Mouse (Mus musculus): Measurements from ENCODE around the gene Wdr31. TPM values are rescaled to one million over a fixed set of nuclear protein-coding genes. Genes with fewer than 3 reads are reported as not detected.

The Wdr31 gene
- total and polyA plus RNA-seq, 3 experiments = 0.52 to 2.0 (median 1.8) TPM

DNA sequence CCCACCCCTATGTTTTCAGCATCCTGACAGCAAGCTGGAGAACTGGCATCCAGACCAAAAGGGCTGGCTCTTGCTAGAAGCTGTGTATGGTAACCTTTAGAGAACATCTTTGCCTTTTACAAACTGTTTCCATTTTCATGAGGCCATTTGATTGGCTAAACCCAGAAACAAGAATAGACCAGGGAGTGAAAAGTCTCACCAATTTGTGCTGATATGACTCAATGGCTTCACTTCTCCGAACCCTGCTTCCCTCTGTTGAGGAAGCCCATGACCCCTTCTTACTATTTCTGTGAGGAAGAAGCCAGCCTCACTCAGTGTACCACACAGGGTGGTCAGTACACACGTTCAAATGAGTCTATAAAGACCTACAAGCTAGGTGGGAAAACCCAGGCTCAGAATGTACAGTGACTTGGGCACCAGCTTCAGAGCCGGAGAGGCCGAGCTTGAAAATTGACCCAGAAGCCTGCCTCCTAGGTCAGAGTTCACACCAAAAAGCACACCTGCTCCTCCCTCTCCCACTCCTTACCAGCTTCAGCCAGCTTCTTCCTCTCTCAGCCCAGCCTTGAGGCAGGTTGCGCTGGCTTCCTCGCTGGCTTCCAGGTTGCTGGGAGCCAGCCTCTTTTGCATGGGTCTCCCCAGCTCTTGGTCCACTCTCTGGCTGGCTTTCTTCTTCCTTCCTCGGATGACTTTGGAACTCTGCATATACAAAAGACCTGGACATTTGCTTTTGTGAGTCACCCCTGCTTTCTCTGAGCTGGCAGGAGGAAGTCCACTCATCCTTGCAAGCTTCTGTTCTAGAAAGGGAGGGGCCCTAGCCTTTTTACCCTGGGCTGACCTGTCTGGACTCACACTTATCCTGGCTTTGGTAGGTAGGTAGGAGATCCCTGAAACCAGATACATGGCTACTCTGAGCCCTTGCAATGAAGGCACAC lies 36.5 kb downstream of the Wdr31 start:
- TF ChIP-seq GATA2 (IDR thresholded peaks at IDR 0.05; ENCODE audit: borderline replicate concordance, low read depth, low read length) (no peak), GATA1 (IDR thresholded peaks at IDR 0.05; ENCODE audit: borderline replicate concordance, low read length) (no peak), CTCF (IDR thresholded peaks at IDR 0.05; ENCODE audit: low read depth, low read length) (no peak), TAL1 (conservative IDR thresholded peaks at IDR 0.05; ENCODE audit: low read depth, low read length) (no peak), POLR2AphosphoS5 (IDR thresholded peaks at IDR 0.05; ENCODE audit: insufficient replicate concordance, low read depth, low read length) (no peak)
- no peaks in the 10 kb centered on the region for H3K36me3 ChIP-seq (replicated peaks)
- no peaks in the 10 kb centered on the region; the same call in 1 of the 2 replicates for H3K27me3 ChIP-seq (ENCODE audit: insufficient read depth, low read length)
- peaks cover 24% of the 10 kb centered on the region for H3K4me1 ChIP-seq (ENCODE audit: insufficient read depth, low read depth, low read length)
- no peaks in the 10 kb centered on the region for H3K9me3 ChIP-seq (replicated peaks)
- no peak for ATAC-seq (ENCODE audit: extremely low read depth, insufficient number of reproducible peaks, low FRiP score, poor library complexity, severe bottlenecking)
- H3K4me3 ChIP-seq (ENCODE audit: low read depth, low read length) = no peak overlapping the region
- no peak for DNase-seq (ENCODE audit: low spot score)

DNA sequence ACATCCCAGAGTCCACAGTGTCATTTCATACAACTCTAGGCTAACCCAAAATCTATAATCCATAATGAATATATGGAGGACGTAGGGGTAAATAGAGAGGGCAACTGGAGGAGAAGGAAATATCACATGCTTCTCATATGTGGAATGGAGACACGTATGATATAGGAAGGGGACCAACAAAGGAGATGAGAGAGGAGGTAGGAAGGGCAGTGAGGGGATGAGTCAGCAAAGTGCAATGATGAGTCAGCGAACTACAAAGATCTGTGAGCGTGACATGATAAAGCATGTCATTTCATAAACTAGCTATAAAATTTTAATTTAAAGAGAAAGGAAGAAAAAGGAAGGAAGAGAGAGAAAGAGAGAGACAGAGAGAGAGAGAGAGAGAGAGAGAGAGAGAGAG lies 39.2 kb downstream of the Wdr31 start:
- TF ChIP-seq CTCF (IDR thresholded peaks at IDR 0.05; ENCODE audit: low read depth, low read length) (no peak), POLR2AphosphoS5 (IDR thresholded peaks at IDR 0.05; ENCODE audit: insufficient replicate concordance, low read depth, low read length) (no peak), GATA1 (IDR thresholded peaks at IDR 0.05; ENCODE audit: borderline replicate concordance, low read length) (no peak), TAL1 (conservative IDR thresholded peaks at IDR 0.05; ENCODE audit: low read depth, low read length) (no peak), GATA2 (IDR thresholded peaks at IDR 0.05; ENCODE audit: borderline replicate concordance, low read depth, low read length) (no peak)

DNA sequence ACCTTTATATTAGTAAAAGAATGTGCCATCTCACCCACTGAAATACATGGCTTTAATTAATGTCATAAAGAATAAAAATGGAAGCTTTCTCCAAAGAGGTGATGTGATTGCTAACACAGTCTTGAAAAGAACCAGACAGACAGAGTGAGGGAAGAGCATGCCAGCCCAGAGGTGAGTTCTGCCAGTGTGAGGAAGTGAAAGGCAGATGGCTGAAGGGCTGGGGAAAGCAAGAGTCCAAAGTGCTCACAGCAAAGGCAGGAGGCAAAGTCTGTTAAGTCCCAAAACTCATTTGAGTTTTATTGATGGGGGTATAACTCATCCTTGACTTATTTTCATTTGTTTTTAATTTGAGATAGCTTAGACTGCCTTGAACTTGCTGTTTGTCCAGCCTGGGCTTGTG lies 40.0 kb downstream of the Wdr31 start:
- no peak for DNase-seq (ENCODE audit: low spot score)
- TF ChIP-seq POLR2AphosphoS5 (IDR thresholded peaks at IDR 0.05; ENCODE audit: insufficient replicate concordance, low read depth, low read length) (no peak), TAL1 (conservative IDR thresholded peaks at IDR 0.05; ENCODE audit: low read depth, low read length) (no peak), GATA1 (IDR thresholded peaks at IDR 0.05; ENCODE audit: borderline replicate concordance, low read length) (no peak), GATA2 (IDR thresholded peaks at IDR 0.05; ENCODE audit: borderline replicate concordance, low read depth, low read length) (no peak), CTCF (IDR thresholded peaks at IDR 0.05; ENCODE audit: low read depth, low read length) (no peak)

More for the DNA sequence above, 39.2 kb downstream of the Wdr31 start:
- Histone ChIP-seq H3K27me3 (ENCODE audit: insufficient read depth, low read length) (no peaks in the 10 kb centered on the region; the same call in 1 of the 2 replicates), H3K36me3 (replicated peaks) (peaks cover 17% of the 10 kb centered on the region), H3K9me3 (replicated peaks) (no peaks in the 10 kb centered on the region), H3K4me3 (ENCODE audit: low read depth, low read length) (no peak overlapping the region), H3K4me1 (ENCODE audit: insufficient read depth, low read depth, low read length) (peaks cover 29% of the 10 kb centered on the region)
- peak; percentile 68 for ATAC-seq (ENCODE audit: extremely low read depth, insufficient number of reproducible peaks, low FRiP score, poor library complexity, severe bottlenecking)
- no peak for DNase-seq (ENCODE audit: low spot score)

DNA sequence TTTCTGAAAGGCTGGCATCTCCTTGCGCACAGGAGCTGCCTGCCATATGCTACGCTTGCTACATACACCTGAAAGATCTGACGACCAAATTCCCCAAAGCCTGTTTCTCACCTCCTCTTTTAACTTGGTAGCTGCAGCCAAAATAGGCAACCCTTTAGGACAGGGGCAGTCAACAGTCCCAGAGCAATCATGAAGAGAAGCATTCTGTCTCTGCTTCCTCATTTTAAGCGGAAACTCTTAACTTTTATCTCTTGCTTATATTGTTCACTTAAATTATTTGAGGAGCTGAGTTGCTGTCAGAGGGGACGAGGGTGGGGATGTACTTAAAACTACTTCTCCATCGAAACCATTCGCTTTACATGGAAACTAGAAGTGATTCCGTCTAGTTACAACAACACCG lies 41.1 kb downstream of the Wdr31 start:
- no peak for ATAC-seq (ENCODE audit: extremely low read depth, insufficient number of reproducible peaks, low FRiP score, poor library complexity, severe bottlenecking)
- H3K4me1 ChIP-seq (ENCODE audit: insufficient read depth, low read depth, low read length) = peaks cover 29% of the 10 kb centered on the region
- peaks cover 35% of the 10 kb centered on the region for H3K36me3 ChIP-seq (replicated peaks)
- H3K4me3 ChIP-seq (ENCODE audit: low read depth, low read length) = no peak overlapping the region
- TF ChIP-seq TAL1 (conservative IDR thresholded peaks at IDR 0.05; ENCODE audit: low read depth, low read length) (no peak), GATA2 (IDR thresholded peaks at IDR 0.05; ENCODE audit: borderline replicate concordance, low read depth, low read length) (no peak), GATA1 (IDR thresholded peaks at IDR 0.05; ENCODE audit: borderline replicate concordance, low read length) (no peak), CTCF (IDR thresholded peaks at IDR 0.05; ENCODE audit: low read depth, low read length) (no peak)
- H3K9me3 ChIP-seq (replicated peaks) = no peaks in the 10 kb centered on the region
- DNase-seq (ENCODE audit: low spot score) = no peak
- no peaks in the 10 kb centered on the region; the same call in 1 of the 2 replicates for H3K27me3 ChIP-seq (ENCODE audit: insufficient read depth, low read length)

More for the DNA sequence above, 40.0 kb downstream of the Wdr31 start:
- Histone ChIP-seq H3K9me3 (replicated peaks) (no peaks in the 10 kb centered on the region), H3K27me3 (ENCODE audit: insufficient read depth, low read length) (no peaks in the 10 kb centered on the region; the same call in 1 of the 2 replicates), H3K36me3 (replicated peaks) (peaks cover 25% of the 10 kb centered on the region), H3K4me1 (ENCODE audit: insufficient read depth, low read depth, low read length) (peaks cover 29% of the 10 kb centered on the region), H3K4me3 (ENCODE audit: low read depth, low read length) (no peak overlapping the region)
- ATAC-seq (ENCODE audit: extremely low read depth, insufficient number of reproducible peaks, low FRiP score, poor library complexity, severe bottlenecking) = no peak

DNA sequence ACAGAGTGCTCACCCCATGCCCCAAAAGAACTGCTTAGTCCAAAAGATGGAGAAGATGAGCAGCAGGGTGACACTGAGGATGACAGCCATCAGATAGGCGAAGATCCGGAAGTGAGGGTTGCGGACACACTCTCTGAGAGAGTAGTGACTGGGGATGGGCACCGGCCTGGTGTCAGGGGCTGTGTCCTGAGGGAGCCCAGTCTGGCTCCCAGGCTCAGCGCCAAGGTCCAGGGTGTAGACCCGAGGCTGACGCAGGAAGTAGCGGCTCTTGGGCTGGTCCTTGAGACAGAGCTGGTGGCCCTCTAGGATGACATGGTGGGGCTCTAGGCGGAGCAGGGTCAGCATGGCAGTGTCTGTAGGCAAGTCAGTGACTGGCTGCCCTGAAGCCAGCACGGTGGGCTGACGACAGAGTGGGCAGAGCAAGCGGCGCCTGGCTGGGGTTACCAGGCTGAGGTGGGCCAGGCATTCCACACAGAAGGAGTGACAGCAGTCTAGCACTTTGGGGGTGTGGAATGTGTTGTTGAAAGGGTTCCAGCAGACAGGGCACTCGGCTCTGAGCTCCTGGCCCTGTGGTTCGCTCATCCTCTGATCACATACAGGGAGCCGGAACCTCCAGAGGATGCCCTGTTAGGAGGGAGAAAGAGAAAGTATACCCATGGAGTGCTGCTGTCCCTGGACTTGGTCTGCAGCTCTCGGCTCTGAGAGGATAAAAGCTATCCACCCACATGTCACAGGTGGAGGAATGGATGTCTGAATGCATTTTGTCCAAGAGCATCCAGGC lies 42.5 kb downstream of the Wdr31 start:
- no peaks in the 10 kb centered on the region for H3K9me3 ChIP-seq (replicated peaks)
- no peaks in the 10 kb centered on the region for H3K27me3 ChIP-seq (ENCODE audit: insufficient read depth, low read length)
- peaks cover 27% of the 10 kb centered on the region for H3K4me1 ChIP-seq (ENCODE audit: insufficient read depth, low read depth, low read length)
- TF ChIP-seq TAL1 (conservative IDR thresholded peaks at IDR 0.05; ENCODE audit: low read depth, low read length) = no peak
- no peak for TF ChIP-seq CTCF (IDR thresholded peaks at IDR 0.05; ENCODE audit: low read depth, low read length)
- no peak for TF ChIP-seq GATA2 (IDR thresholded peaks at IDR 0.05; ENCODE audit: borderline replicate concordance, low read depth, low read length)
- no peak for TF ChIP-seq POLR2AphosphoS5 (IDR thresholded peaks at IDR 0.05; ENCODE audit: insufficient replicate concordance, low read depth, low read length)
- no peak for TF ChIP-seq GATA1 (IDR thresholded peaks at IDR 0.05; ENCODE audit: borderline replicate concordance, low read length)
- H3K4me3 ChIP-seq (ENCODE audit: low read depth, low read length) = no peak overlapping the region
- peaks cover 48% of the 10 kb centered on the region for H3K36me3 ChIP-seq (replicated peaks)
- ATAC-seq (ENCODE audit: extremely low read depth, insufficient number of reproducible peaks, low FRiP score, poor library complexity, severe bottlenecking) = no peak
- DNase-seq (ENCODE audit: low spot score) = no peak

DNA sequence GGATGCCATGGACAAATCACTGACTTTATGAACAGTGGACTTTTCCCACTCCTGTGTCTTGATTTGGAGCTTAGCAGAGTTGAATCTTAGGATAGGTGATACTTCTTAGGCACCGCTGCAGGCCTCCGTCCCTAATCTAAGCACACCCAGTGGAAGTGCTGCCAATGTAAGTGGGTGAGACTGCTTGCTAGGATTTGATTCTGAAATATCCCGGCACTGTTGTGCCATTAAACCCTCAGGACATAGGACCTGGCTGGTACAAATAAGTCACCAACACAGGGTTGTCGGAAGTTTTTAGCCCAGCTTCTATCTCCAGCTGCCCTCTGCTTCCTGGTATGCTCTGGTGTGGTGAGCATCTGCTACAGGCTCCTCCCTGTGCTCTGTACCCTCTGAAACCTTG lies 44.8 kb downstream of the Wdr31 start:
- H3K4me3 ChIP-seq (ENCODE audit: low read depth, low read length) = no peak overlapping the region
- TF ChIP-seq GATA2 (IDR thresholded peaks at IDR 0.05; ENCODE audit: borderline replicate concordance, low read depth, low read length) (no peak), CTCF (IDR thresholded peaks at IDR 0.05; ENCODE audit: low read depth, low read length) (no peak), POLR2AphosphoS5 (IDR thresholded peaks at IDR 0.05; ENCODE audit: insufficient replicate concordance, low read depth, low read length) (no peak), TAL1 (conservative IDR thresholded peaks at IDR 0.05; ENCODE audit: low read depth, low read length) (no peak), GATA1 (IDR thresholded peaks at IDR 0.05; ENCODE audit: borderline replicate concordance, low read length) (no peak)
- ATAC-seq (ENCODE audit: extremely low read depth, insufficient number of reproducible peaks, low FRiP score, poor library complexity, severe bottlenecking) = no peak
- peaks cover 20% of the 10 kb centered on the region for H3K4me1 ChIP-seq (ENCODE audit: insufficient read depth, low read depth, low read length)
- peaks cover 71% of the 10 kb centered on the region for H3K36me3 ChIP-seq (replicated peaks)
- H3K27me3 ChIP-seq (ENCODE audit: insufficient read depth, low read length) = no peaks in the 10 kb centered on the region
- DNase-seq (ENCODE audit: low spot score) = no peak
- no peaks in the 10 kb centered on the region for H3K9me3 ChIP-seq (replicated peaks)
